Comparison of ENCODE assay signal across 15 mouse cellular contexts in the genomic region with DNA sequence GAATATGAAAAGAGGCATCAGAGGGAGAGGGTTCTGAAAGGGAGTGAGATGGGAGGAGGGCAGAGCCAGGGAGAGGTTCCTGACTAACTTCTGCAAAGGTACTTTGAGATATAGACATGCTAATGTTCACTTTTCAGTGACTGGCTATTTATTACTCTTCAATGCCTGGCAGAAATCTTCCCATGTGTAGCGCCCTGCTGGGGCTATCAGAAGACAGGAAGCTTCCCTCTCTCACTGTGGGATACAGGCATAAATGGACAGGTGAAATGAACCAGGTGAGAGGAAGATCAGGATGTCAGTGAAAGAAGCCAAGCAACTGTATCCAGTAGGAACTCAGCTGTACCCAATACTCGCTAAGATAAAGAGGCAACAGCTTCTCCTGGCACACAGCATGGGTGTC.
"Had no signal": no experiment of that assay in that cellular context is flagged by ENCODE, and none has a peak within 500 bp of the region (broad histone marks: within the 10 kb centered on the region; RNA-seq: fewer than 3 reads in every experiment).

No protein-coding gene starts in this region.

- H3K9ac ChIP-seq: liver, postnatal 0 days; lung, embryonic 15.5 days; midbrain, embryonic 12.5 days; midbrain, embryonic 15.5 days; neural tube, embryonic 12.5 days had no signal

- H3K27ac ChIP-seq: lung, embryonic 15.5 days; macrophage; midbrain, embryonic 12.5 days; midbrain, embryonic 15.5 days; neural tube, embryonic 12.5 days had no signal

- H3K4me2 ChIP-seq: lung, embryonic 15.5 days; midbrain, embryonic 12.5 days; midbrain, embryonic 15.5 days; neural tube, embryonic 12.5 days had no signal

- H3K9me3 ChIP-seq: lung, embryonic 15.5 days; megakaryocyte, embryonic 14.5 days; midbrain, embryonic 12.5 days; midbrain, embryonic 15.5 days; neural tube, embryonic 12.5 days had no signal

- DNase-seq: liver, postnatal 0 days; lung, adult 2 months; lung, postnatal 14 days; lung, postnatal 36 days; right cerebral cortex, postnatal 14 days; thymus, adult 18-20 months; thymus, postnatal 14 days; thymus, postnatal 36 days had no signal

- H3K4me1 ChIP-seq: lung, embryonic 15.5 days; megakaryocyte, embryonic 14.5 days; midbrain, embryonic 12.5 days; midbrain, embryonic 15.5 days; neural tube, embryonic 12.5 days had no signal

- H3K4me3 ChIP-seq: lung, embryonic 15.5 days; megakaryocyte, embryonic 14.5 days; midbrain, embryonic 12.5 days; midbrain, embryonic 15.5 days; neural tube, embryonic 12.5 days had no signal

- H3K27me3 ChIP-seq: lung, embryonic 15.5 days; megakaryocyte, embryonic 14.5 days; midbrain, embryonic 15.5 days; neural tube, embryonic 12.5 days had no signal

- H3K36me3 ChIP-seq: lung, embryonic 15.5 days; midbrain, embryonic 12.5 days; midbrain, embryonic 15.5 days; neural tube, embryonic 12.5 days had no signal

- ATAC-seq: liver, postnatal 0 days; lung, postnatal 0 days; midbrain, embryonic 15.5 days had no signal
